Mouse (Mus musculus): ENCODE data around the gene Zfp426. TPM values are rescaled to one million over a fixed set of nuclear protein-coding genes. Genes with fewer than 3 reads are reported as not detected.

The Zfp426 gene
- polyA plus RNA-seq, 1 experiment, result 5.1 TPM

DNA sequence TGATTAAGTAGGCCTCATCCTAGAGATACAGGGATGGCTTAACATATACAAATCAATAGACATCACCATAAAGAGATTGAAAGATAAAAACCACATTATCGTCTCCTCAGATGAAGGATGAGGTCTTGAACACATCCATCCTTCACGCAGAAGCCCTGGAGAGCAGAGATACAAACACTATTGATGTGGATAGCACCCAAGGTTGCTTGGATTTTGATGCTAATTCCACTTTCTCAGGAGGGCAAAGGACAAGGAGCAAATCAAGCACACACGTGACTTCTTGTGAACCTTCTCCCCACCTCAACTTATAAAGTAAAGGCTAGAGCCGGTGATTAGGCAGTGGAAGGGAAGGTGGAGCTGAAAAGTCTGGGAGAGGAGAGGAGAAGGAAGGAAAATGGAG, 38.9 kb downstream of the Zfp426 start:
- TF ChIP-seq MYOD1 (IDR thresholded peaks at IDR 0.05; ENCODE audit: control insufficient read depth, insufficient read length, low read depth) (no peak), CTCF (IDR thresholded peaks at IDR 0.05; ENCODE audit: control insufficient read depth, insufficient read depth, insufficient read length) (no peak), USF1 (IDR thresholded peaks at IDR 0.05; ENCODE audit: low read depth) (no peak), CEBPB (IDR thresholded peaks at IDR 0.05; ENCODE audit: low read depth) (no peak), MAX (IDR thresholded peaks at IDR 0.05) (no peak)
- H3K79me3 ChIP-seq (ENCODE audit: low read depth), result peaks cover 84% of the 10 kb centered on the region
- no peak overlapping the region for H3ac ChIP-seq (ENCODE audit: control insufficient read depth, insufficient read length, low read depth)
- H3K36me3 ChIP-seq (ENCODE audit: control insufficient read depth, insufficient read depth), result peaks cover 46% of the 10 kb centered on the region
- no peak overlapping the region for H3K4me3 ChIP-seq (ENCODE audit: insufficient read depth, poor library complexity, severe bottlenecking)
- peaks cover 100% of the 10 kb centered on the region for H3K79me2 ChIP-seq (ENCODE audit: control insufficient read depth, insufficient read depth)
- no peaks in the 10 kb centered on the region for H3K27me3 ChIP-seq (ENCODE audit: control insufficient read depth, insufficient read depth, insufficient read length)

DNA sequence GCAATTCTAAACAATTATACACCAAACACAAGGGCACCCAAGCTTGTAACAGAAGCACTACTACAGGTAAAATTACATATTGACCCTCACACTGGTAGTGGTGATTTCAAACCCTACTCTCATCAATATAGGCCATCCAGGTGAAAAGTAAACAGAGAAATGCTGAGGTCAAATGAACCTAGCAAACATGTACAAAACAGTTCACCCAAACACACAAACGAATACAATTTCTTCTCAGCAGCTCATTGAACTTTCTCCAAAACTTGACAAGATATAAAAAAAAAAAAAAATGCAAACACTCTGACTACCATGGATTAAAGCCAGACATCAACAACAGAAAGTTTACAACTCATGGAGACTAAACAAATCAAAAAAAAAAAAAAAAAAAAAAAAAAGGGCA, 41.1 kb downstream of the Zfp426 start:
- Histone ChIP-seq H3K27me3 (ENCODE audit: control insufficient read depth, insufficient read depth, insufficient read length) (no peaks in the 10 kb centered on the region), H3K79me3 (ENCODE audit: low read depth) (peaks cover 75% of the 10 kb centered on the region), H3K79me2 (ENCODE audit: control insufficient read depth, insufficient read depth) (peaks cover 99% of the 10 kb centered on the region), H3ac (ENCODE audit: control insufficient read depth, insufficient read length, low read depth) (no peak overlapping the region), H3K4me3 (ENCODE audit: insufficient read depth, poor library complexity, severe bottlenecking) (no peak overlapping the region), H3K36me3 (ENCODE audit: control insufficient read depth, insufficient read depth) (peaks cover 41% of the 10 kb centered on the region)
- no peak for TF ChIP-seq CTCF (IDR thresholded peaks at IDR 0.05; ENCODE audit: control insufficient read depth, insufficient read depth, insufficient read length)
- TF ChIP-seq USF1 (IDR thresholded peaks at IDR 0.05; ENCODE audit: low read depth), result no peak
- TF ChIP-seq CEBPB (IDR thresholded peaks at IDR 0.05; ENCODE audit: low read depth), result no peak
- TF ChIP-seq MYOG (IDR thresholded peaks at IDR 0.05; ENCODE audit: control insufficient read depth, extremely low read depth, insufficient read length), result no peak
- no peak for TF ChIP-seq MAX (IDR thresholded peaks at IDR 0.05)
- no peak for TF ChIP-seq MYOD1 (IDR thresholded peaks at IDR 0.05; ENCODE audit: control insufficient read depth, insufficient read length, low read depth)
- no peak for TF ChIP-seq FOSL1 (IDR thresholded peaks at IDR 0.05; ENCODE audit: insufficient read depth, low read length, poor library complexity, severe bottlenecking)

DNA sequence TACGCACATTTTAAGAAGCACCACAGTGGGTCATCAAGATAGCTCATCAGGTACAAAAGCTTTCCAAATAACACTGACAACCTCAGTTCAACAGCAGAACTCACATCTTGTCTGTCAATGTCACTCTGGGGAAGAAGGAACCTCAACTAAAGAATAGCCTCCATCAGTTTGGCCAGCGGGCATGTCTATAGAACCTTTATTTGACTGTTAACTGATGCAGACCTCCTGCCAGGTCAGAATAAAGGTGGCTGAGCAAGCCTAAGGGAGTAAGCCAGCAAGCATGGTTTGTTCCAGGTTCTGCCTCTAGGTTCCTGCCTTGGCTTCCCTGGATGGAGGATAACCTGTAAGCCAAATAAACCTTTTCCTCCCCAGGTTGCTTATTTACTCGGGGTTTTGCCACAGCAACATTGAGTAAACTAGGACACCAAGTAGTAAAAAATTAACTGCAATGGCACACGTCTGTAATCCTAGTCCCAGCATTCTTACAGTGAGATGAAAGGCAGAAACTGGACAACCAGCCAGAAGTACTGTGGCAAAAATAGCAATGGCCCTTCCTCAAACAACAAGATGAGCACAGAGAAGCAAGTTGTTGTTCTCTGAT, 49.3 kb downstream of the Zfp426 start:
- Histone ChIP-seq H3K79me3 (ENCODE audit: low read depth) (peaks cover 13% of the 10 kb centered on the region), H3K79me2 (ENCODE audit: control insufficient read depth, insufficient read depth) (peaks cover 16% of the 10 kb centered on the region), H3K36me3 (ENCODE audit: control insufficient read depth, insufficient read depth) (peaks cover 87% of the 10 kb centered on the region), H3K4me3 (ENCODE audit: insufficient read depth, poor library complexity, severe bottlenecking) (no peak overlapping the region), H3K27me3 (ENCODE audit: control insufficient read depth, insufficient read depth, insufficient read length) (no peaks in the 10 kb centered on the region), H3ac (ENCODE audit: control insufficient read depth, insufficient read length, low read depth) (no peak overlapping the region)
- no peak for TF ChIP-seq CTCF (IDR thresholded peaks at IDR 0.05; ENCODE audit: control insufficient read depth, insufficient read depth, insufficient read length)
- no peak for TF ChIP-seq MAX (IDR thresholded peaks at IDR 0.05)
- TF ChIP-seq MYOD1 (IDR thresholded peaks at IDR 0.05; ENCODE audit: control insufficient read depth, insufficient read length, low read depth), result no peak
- no peak for TF ChIP-seq FOSL1 (IDR thresholded peaks at IDR 0.05; ENCODE audit: insufficient read depth, low read length, poor library complexity, severe bottlenecking)
- no peak for TF ChIP-seq CEBPB (IDR thresholded peaks at IDR 0.05; ENCODE audit: low read depth)

GRCm38 (mm10) chr9:20430004-20430403, 62.5 kb downstream of the Zfp426 start:
- Histone ChIP-seq H3K79me3 (ENCODE audit: low read depth) (no peaks in the 10 kb centered on the region), H3K27me3 (ENCODE audit: control insufficient read depth, insufficient read depth, insufficient read length) (no peaks in the 10 kb centered on the region), H3K36me3 (ENCODE audit: control insufficient read depth, insufficient read depth) (peaks cover 5% of the 10 kb centered on the region), H3K4me3 (ENCODE audit: insufficient read depth, poor library complexity, severe bottlenecking) (no peak overlapping the region), H3ac (ENCODE audit: control insufficient read depth, insufficient read length, low read depth) (no peak overlapping the region), H3K79me2 (ENCODE audit: control insufficient read depth, insufficient read depth) (no peaks in the 10 kb centered on the region)
- no peak for TF ChIP-seq CEBPB (IDR thresholded peaks at IDR 0.05; ENCODE audit: low read depth)
- TF ChIP-seq FOSL1 (IDR thresholded peaks at IDR 0.05; ENCODE audit: insufficient read depth, low read length, poor library complexity, severe bottlenecking), result no peak
- TF ChIP-seq MAX (IDR thresholded peaks at IDR 0.05), result no peak
- TF ChIP-seq MYOD1 (IDR thresholded peaks at IDR 0.05; ENCODE audit: control insufficient read depth, insufficient read length, low read depth), result no peak
- no peak for TF ChIP-seq MYOG (IDR thresholded peaks at IDR 0.05; ENCODE audit: control insufficient read depth, extremely low read depth, insufficient read length)
- no peak for TF ChIP-seq CTCF (IDR thresholded peaks at IDR 0.05; ENCODE audit: control insufficient read depth, insufficient read depth, insufficient read length)
- no peak for TF ChIP-seq USF1 (IDR thresholded peaks at IDR 0.05; ENCODE audit: low read depth)

Other genes with a start within 250 kb of the Zfp426 start
- not detected for gene Olfr39, start 210.4 kb downstream of the Zfp426 start, polyA plus RNA-seq (2012; fragmentation: generic; extraction: Trizol)
- not detected for gene Olfr873, start 194.2 kb downstream of the Zfp426 start, polyA plus RNA-seq (2012; fragmentation: generic; extraction: Trizol)
- not detected for gene Olfr18, start 156.7 kb downstream of the Zfp426 start, polyA plus RNA-seq (2012; fragmentation: generic; extraction: Trizol)
- gene Zfp560, start 107.6 kb downstream of the Zfp426 start, polyA plus RNA-seq (2012; fragmentation: generic; extraction: Trizol), result 17.5 TPM
- 1.9 TPM for gene Zfp26, start 32.6 kb downstream of the Zfp426 start, polyA plus RNA-seq (2012; fragmentation: generic; extraction: Trizol)
- gene Zfp266, start 28.7 kb upstream of the Zfp426 start, polyA plus RNA-seq (2012; fragmentation: generic; extraction: Trizol), result 7.5 TPM
- gene Zfp846, start 88.5 kb upstream of the Zfp426 start, polyA plus RNA-seq (2012; fragmentation: generic; extraction: Trizol), result 2.7 TPM
- 566 TPM for gene Ubl5, start 150.1 kb upstream of the Zfp426 start, polyA plus RNA-seq (2012; fragmentation: generic; extraction: Trizol)
- gene Fbxl12, start 152.0 kb upstream of the Zfp426 start, polyA plus RNA-seq (2012; fragmentation: generic; extraction: Trizol), result 7.9 TPM
- 55.5 TPM for gene Pin1, start 159.3 kb upstream of the Zfp426 start, polyA plus RNA-seq (2012; fragmentation: generic; extraction: Trizol)

All from C2C12 (cell line).